Mouse (Mus musculus) forebrain, embryonic 14.5 days (tissue): ENCODE results near the gene Akap4. TPM values are rescaled to one million over a fixed set of nuclear protein-coding genes. Genes with fewer than 3 reads are reported as not detected.

Experiments
- ATAC-seq: fragments of 200-750 bp; cut with Nextera tagmentation; 2 replicates; pipeline ENCODE4 v1.8.0; 2017; ENCODE audit warnings: mild to moderate bottlenecking, moderate library complexity
- DNase-seq: peaks from one replicate; pipeline ENCODE4 v3.0.0-alpha.2; 2015; ENCODE audit warnings: low spot score
- H3K27ac ChIP-seq: fragments of 300-500 bp; sonication (generic); 2 replicates; pipeline ENCODE4 v1.5.1; 2014; ENCODE audit warnings: low read depth, mild to moderate bottlenecking, control low read depth, low read length, moderate library complexity
- H3K27me3 ChIP-seq: fragments of 300-500 bp; sonication (generic); replicated peaks from 2 replicates; pipeline ENCODE4 v1.6.1; 2014; ENCODE audit warnings: low read length, control low read depth, mixed read lengths; ENCODE audit not compliant: control insufficient read depth, insufficient read depth
- H3K36me3 ChIP-seq: fragments of 300-500 bp; sonication (generic); 2 replicates; pipeline ENCODE4 v1.6.1; 2014; ENCODE audit warnings: low read length, control low read depth; ENCODE audit not compliant: control insufficient read depth, insufficient read depth
- H3K4me1 ChIP-seq: fragments of 300-500 bp; sonication (generic); 2 replicates; pipeline ENCODE4 v1.6.1; 2014; ENCODE audit warnings: antibody characterized with exemption, low read length, control low read depth; ENCODE audit not compliant: control insufficient read depth, insufficient read depth
- H3K4me2 ChIP-seq: fragments of 300-500 bp; sonication (generic); 2 replicates; pipeline ENCODE4 v1.6.1; 2014; ENCODE audit warnings: mild to moderate bottlenecking, control low read depth, low read length
- H3K4me3 ChIP-seq: fragments of 300-500 bp; sonication (generic); 2 replicates; pipeline ENCODE4 v1.5.1; 2014; ENCODE audit warnings: low read depth, low read length, control low read depth
- H3K9ac ChIP-seq: fragments of 300-500 bp; sonication (generic); 2 replicates; pipeline ENCODE4 v1.6.1; 2014; ENCODE audit warnings: mild to moderate bottlenecking, low read length, control low read depth, moderate library complexity
- H3K9me3 ChIP-seq: fragments of 300-500 bp; sonication (generic); replicated peaks from 2 replicates; pipeline ENCODE4 v1.6.1; 2016; ENCODE audit warnings: low read length, control low read depth, mixed read lengths; ENCODE audit not compliant: control insufficient read depth
- WGBS: fragments of 180-500 bp; shearing (Covaris S2); extraction: QIAGEN DNeasy Blood & Tissue Kit; methylation state at CpG from one replicate; pipeline ENCODE4 v1.1.7; 2014; 5-methylcytosine and 5-hydroxymethylcytosine counted together
- polyA plus RNA-seq: library from polyadenylated mRNA; unstranded; fragments of >200 nt; fragmentation: Nextera tagmentation; extraction: Ambion mirVana; gene quantifications from 2 replicates; pipeline ENCODE4 v1.2.1, GENCODE M21; 2014

Akap4 gene
- polyA plus RNA-seq, 1 experiment from 2014 or later, result not detected

DNA sequence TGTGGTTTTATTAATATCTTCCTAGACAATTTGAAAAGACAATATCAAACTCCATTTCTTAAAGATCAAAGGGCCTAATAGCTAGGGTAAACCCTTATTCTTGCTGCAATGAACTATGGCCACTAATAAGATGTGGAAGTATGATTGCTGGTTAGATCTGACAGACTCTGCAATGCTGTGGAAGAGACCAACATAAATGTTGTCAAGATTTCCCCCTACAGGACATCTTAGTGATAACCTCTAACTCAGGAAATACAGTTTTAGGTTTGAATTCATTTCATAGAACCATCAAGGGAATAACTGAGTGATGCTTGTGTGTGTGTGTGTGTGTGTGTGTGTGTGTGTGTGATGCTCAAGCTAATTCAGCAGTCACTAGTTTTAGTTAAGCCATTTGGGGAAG is 35.0 kb downstream of the Akap4 start:
- ATAC-seq (no peak), DNase-seq (peak; percentile 4)
- Histone ChIP-seq H3K9me3 (no peaks in the 10 kb centered on the region), H3K36me3 (no peaks in the 10 kb centered on the region), H3K4me2 (no peak overlapping the region), H3K4me1 (no peaks in the 10 kb centered on the region), H3K4me3 (no peak overlapping the region), H3K27me3 (no peaks in the 10 kb centered on the region), H3K27ac (no peak overlapping the region), H3K9ac (no peak overlapping the region)

DNA sequence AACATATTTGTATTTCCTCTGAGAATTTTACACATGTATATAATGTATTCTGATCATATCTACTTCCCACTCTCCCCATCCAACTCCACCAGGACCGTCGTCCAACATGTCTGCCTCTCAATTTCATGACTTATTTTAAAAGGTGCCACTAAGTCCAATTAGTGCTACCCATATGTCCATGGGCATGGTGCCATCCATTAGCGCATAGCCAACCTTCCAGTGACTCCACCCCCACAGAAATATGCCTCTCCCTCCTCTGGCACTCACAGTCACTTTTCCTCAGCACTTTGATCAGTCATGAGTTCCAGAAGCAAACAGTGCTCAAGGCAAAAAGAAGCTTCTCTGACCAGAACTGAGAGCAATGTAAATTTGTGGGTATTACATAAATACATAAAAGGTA is 47.6 kb downstream of the Akap4 start:
- H3K4me3 ChIP-seq, result no peak overlapping the region
- 70% methylated on average over 3 of the region's 3 CpGs for WGBS
- H3K4me2 ChIP-seq, result no peak overlapping the region
- DNase-seq, result peak; percentile 53
- H3K27me3 ChIP-seq, result no peaks in the 10 kb centered on the region
- no peaks in the 10 kb centered on the region for H3K4me1 ChIP-seq
- no peak overlapping the region for H3K27ac ChIP-seq
- H3K9me3 ChIP-seq, result no peaks in the 10 kb centered on the region
- no peak overlapping the region for H3K9ac ChIP-seq
- peak; percentile 60; the same call in 1 of the 2 replicates for ATAC-seq
- no peaks in the 10 kb centered on the region for H3K36me3 ChIP-seq

DNA sequence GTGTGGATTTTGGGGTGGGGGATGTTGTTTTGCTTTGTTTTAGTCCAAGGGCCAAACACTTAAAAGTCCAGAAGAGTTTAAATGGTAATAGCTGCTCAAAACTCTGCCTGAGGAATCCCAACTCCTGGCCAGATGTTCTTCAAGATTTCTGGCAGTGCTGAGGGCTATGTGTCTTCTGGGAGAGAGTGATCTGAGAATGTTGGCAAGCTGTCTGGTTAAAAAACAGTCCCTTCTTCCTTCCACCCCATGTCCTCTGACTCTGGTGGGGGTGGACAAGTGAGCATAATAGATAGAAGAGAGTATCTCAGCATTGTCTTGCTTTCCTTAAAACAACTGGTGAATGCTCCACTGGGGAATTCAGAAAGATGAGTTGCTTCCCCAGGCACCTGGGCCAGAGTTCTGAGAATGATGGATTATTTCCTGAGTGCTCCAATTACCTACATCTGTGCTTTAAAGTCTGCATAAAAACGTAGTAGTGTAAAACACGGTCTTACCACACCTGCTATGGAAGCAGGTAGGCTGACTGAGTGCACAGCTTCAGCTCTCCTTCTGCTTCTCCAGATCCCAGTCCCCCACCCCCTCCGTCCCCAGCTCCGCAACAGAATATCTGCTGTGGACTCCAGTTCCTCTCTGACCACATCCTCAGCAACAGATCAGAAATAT is 54.4 kb downstream of the Akap4 start:
- H3K27ac ChIP-seq, result no peak overlapping the region
- DNase-seq (no peak), ATAC-seq (no peak)
- 87% methylated on average over 4 of the region's 4 CpGs for WGBS
- H3K9ac ChIP-seq, result no peak overlapping the region
- H3K36me3 ChIP-seq, result no peaks in the 10 kb centered on the region
- no peak overlapping the region for H3K4me3 ChIP-seq
- no peaks in the 10 kb centered on the region for H3K9me3 ChIP-seq
- no peaks in the 10 kb centered on the region for H3K27me3 ChIP-seq
- H3K4me1 ChIP-seq, result no peaks in the 10 kb centered on the region
- H3K4me2 ChIP-seq, result no peak overlapping the region

Other genes starting within 250 kb of the Akap4 start
- gene Ccnb3, start 25.9 kb upstream of the Akap4 start, polyA plus RNA-seq, result not detected in 2 replicates